Mouse (Mus musculus): Measurements from ENCODE around the gene Lhpp. TPM values are rescaled to one million over a fixed set of nuclear protein-coding genes. Genes with fewer than 3 reads are reported as not detected.

Gene Lhpp
- polyA plus RNA-seq, 1 experiment from 2014 or later = 16.8 TPM

- WGBS = 90% methylated on average over 5 of the region's 5 CpGs
- no peaks in the 10 kb centered on the region for H3K36me3 ChIP-seq (ENCODE audit: insufficient read depth, low read length)
- no peaks in the 10 kb centered on the region for H3K9me3 ChIP-seq (replicated peaks; ENCODE audit: low read length)
- no peak overlapping the region for H3K4me3 ChIP-seq (replicated peaks; ENCODE audit: low read depth, low read length)
- DNase-seq (ENCODE audit: low spot score) (no peak), ATAC-seq (replicated peaks; ENCODE audit: low FRiP score, low read depth) (no peak)
- H3K4me2 ChIP-seq (ENCODE audit: low read length) = no peak overlapping the region
- no peaks in the 10 kb centered on the region for H3K4me1 ChIP-seq (replicated peaks; ENCODE audit: insufficient read depth, low read length)
- no peak overlapping the region for H3K9ac ChIP-seq (ENCODE audit: low read depth, low read length)
- TF ChIP-seq CTCF (IDR thresholded peaks at IDR 0.05; ENCODE audit: low read depth) = no peak
- no peak overlapping the region for H3K27ac ChIP-seq
- no peaks in the 10 kb centered on the region for H3K27me3 ChIP-seq (ENCODE audit: insufficient read depth, low read length)
Measured at GRCm38 (mm10) chr7:132617021-132617564, 6.7 kb downstream of the Lhpp start.

GRCm38 (mm10) chr7:132619549-132619948 lies 9.1 kb downstream of the Lhpp start:
- Histone ChIP-seq H3K9me3 (replicated peaks; ENCODE audit: low read length) (no peaks in the 10 kb centered on the region), H3K4me3 (replicated peaks; ENCODE audit: low read depth, low read length) (no peak overlapping the region), H3K27me3 (ENCODE audit: insufficient read depth, low read length) (no peaks in the 10 kb centered on the region), H3K4me2 (ENCODE audit: low read length) (no peak overlapping the region), H3K4me1 (replicated peaks; ENCODE audit: insufficient read depth, low read length) (no peaks in the 10 kb centered on the region), H3K27ac (no peak overlapping the region), H3K36me3 (ENCODE audit: insufficient read depth, low read length) (no peaks in the 10 kb centered on the region), H3K9ac (ENCODE audit: low read depth, low read length) (no peak overlapping the region)
- no peak for TF ChIP-seq CTCF (IDR thresholded peaks at IDR 0.05; ENCODE audit: low read depth)
- DNase-seq (ENCODE audit: low spot score) = no peak
- 90% methylated on average over 8 of the region's 8 CpGs for WGBS
- ATAC-seq (replicated peaks; ENCODE audit: low FRiP score, low read depth) = no peak

- no peaks in the 10 kb centered on the region for H3K36me3 ChIP-seq (ENCODE audit: insufficient read depth, low read length)
- no peaks in the 10 kb centered on the region for H3K9me3 ChIP-seq (replicated peaks; ENCODE audit: low read length)
- ATAC-seq (replicated peaks; ENCODE audit: low FRiP score, low read depth) = no peak; the same call in 1 of the 2 replicates
- H3K4me2 ChIP-seq (ENCODE audit: low read length) = no peak overlapping the region
- H3K27me3 ChIP-seq (ENCODE audit: insufficient read depth, low read length) = no peaks in the 10 kb centered on the region
- H3K27ac ChIP-seq = no peak overlapping the region
- no peaks in the 10 kb centered on the region for H3K4me1 ChIP-seq (replicated peaks; ENCODE audit: insufficient read depth, low read length)
- no peak overlapping the region for H3K4me3 ChIP-seq (replicated peaks; ENCODE audit: low read depth, low read length)
- DNase-seq (ENCODE audit: low spot score) = no peak
- no peak overlapping the region for H3K9ac ChIP-seq (ENCODE audit: low read depth, low read length)
- no peak for TF ChIP-seq CTCF (IDR thresholded peaks at IDR 0.05; ENCODE audit: low read depth)
- 89% methylated on average over 15 of the region's 15 CpGs for WGBS
Measured at GRCm38 (mm10) chr7:132619975-132620918, 9.8 kb downstream of the Lhpp start.

- WGBS = 33% methylated on average over 10 of the region's 10 CpGs
- TF ChIP-seq CTCF (IDR thresholded peaks at IDR 0.05; ENCODE audit: low read depth) = no peak
Measured at GRCm38 (mm10) chr7:132624161-132624560, 13.7 kb downstream of the Lhpp start.

GRCm38 (mm10) chr7:132626174-132626573 lies 15.7 kb downstream of the Lhpp start:
- no peak for TF ChIP-seq CTCF (IDR thresholded peaks at IDR 0.05; ENCODE audit: low read depth)
- Histone ChIP-seq H3K27me3 (ENCODE audit: insufficient read depth, low read length) (no peaks in the 10 kb centered on the region), H3K4me1 (replicated peaks; ENCODE audit: insufficient read depth, low read length) (no peaks in the 10 kb centered on the region), H3K9me3 (replicated peaks; ENCODE audit: low read length) (no peaks in the 10 kb centered on the region), H3K36me3 (ENCODE audit: insufficient read depth, low read length) (no peaks in the 10 kb centered on the region), H3K9ac (ENCODE audit: low read depth, low read length) (no peak overlapping the region), H3K27ac (no peak overlapping the region), H3K4me2 (ENCODE audit: low read length) (no peak overlapping the region), H3K4me3 (replicated peaks; ENCODE audit: low read depth, low read length) (no peak overlapping the region)
- no peak for ATAC-seq (replicated peaks; ENCODE audit: low FRiP score, low read depth)
- no peak for DNase-seq (ENCODE audit: low spot score)
- 44% methylated on average over 4 of the region's 4 CpGs for WGBS

More at GRCm38 (mm10) chr7:132624161-132624560, 13.7 kb downstream of the Lhpp start:
- Histone ChIP-seq H3K9ac (ENCODE audit: low read depth, low read length) (no peak overlapping the region), H3K27me3 (ENCODE audit: insufficient read depth, low read length) (no peaks in the 10 kb centered on the region), H3K4me3 (replicated peaks; ENCODE audit: low read depth, low read length) (no peak overlapping the region), H3K4me1 (replicated peaks; ENCODE audit: insufficient read depth, low read length) (no peaks in the 10 kb centered on the region), H3K27ac (no peak overlapping the region), H3K9me3 (replicated peaks; ENCODE audit: low read length) (no peaks in the 10 kb centered on the region), H3K4me2 (ENCODE audit: low read length) (no peak overlapping the region), H3K36me3 (ENCODE audit: insufficient read depth, low read length) (no peaks in the 10 kb centered on the region)
- ATAC-seq (replicated peaks; ENCODE audit: low FRiP score, low read depth) = no peak
- no peak for DNase-seq (ENCODE audit: low spot score)

- Histone ChIP-seq H3K4me2 (ENCODE audit: low read length) (no peak overlapping the region), H3K36me3 (ENCODE audit: insufficient read depth, low read length) (no peaks in the 10 kb centered on the region), H3K27me3 (ENCODE audit: insufficient read depth, low read length) (no peaks in the 10 kb centered on the region), H3K4me3 (replicated peaks; ENCODE audit: low read depth, low read length) (no peak overlapping the region), H3K9me3 (replicated peaks; ENCODE audit: low read length) (no peaks in the 10 kb centered on the region), H3K27ac (no peak overlapping the region), H3K4me1 (replicated peaks; ENCODE audit: insufficient read depth, low read length) (no peaks in the 10 kb centered on the region), H3K9ac (ENCODE audit: low read depth, low read length) (no peak overlapping the region)
- DNase-seq (ENCODE audit: low spot score) (no peak), ATAC-seq (replicated peaks; ENCODE audit: low FRiP score, low read depth) (no peak)
- 68% methylated on average over 3 of the region's 3 CpGs for WGBS
- no peak for TF ChIP-seq CTCF (IDR thresholded peaks at IDR 0.05; ENCODE audit: low read depth)
Measured at GRCm38 (mm10) chr7:132627448-132627847, 17.0 kb downstream of the Lhpp start.
